Mouse (Mus musculus) ES-E14 (cell line): Measurements from ENCODE around the gene Tbx20. TPM values are rescaled to one million over a fixed set of nuclear protein-coding genes. Genes with fewer than 3 reads are reported as not detected.

Experiments used
- DNase-seq: peaks from one replicate; pipeline ENCODE4 v3.0.0-alpha.2; 2013; ENCODE audit warnings: low read depth, low spot score
- H3K27ac ChIP-seq: 2 replicates; pipeline ENCODE4 v1.5.1; 2012; ENCODE audit warnings: low read depth, mild to moderate bottlenecking, low read length, moderate library complexity, mixed read lengths; ENCODE audit not compliant: poor library complexity, insufficient read depth, severe bottlenecking
- H3K36me3 ChIP-seq: 2 replicates; pipeline ENCODE4 v1.6.1; 2012; ENCODE audit warnings: mild to moderate bottlenecking, low read length, moderate library complexity, mixed read lengths; ENCODE audit not compliant: control insufficient read depth, poor library complexity, insufficient read depth, severe bottlenecking
- H3K4me1 ChIP-seq, 2 experiments: fragments of 150-350 bp in 1 of 2; sonication (generic) in 1 of 2; 2 replicates each; pipeline ENCODE4 v1.6.1; 2012; ENCODE audit warnings: low read length in 2 of 2, mild to moderate bottlenecking in 1 of 2, mixed read lengths in 1 of 2; ENCODE audit not compliant: control insufficient read depth in 2 of 2, insufficient read depth in 2 of 2, poor library complexity in 1 of 2
- H3K4me3 ChIP-seq, 2 experiments: fragments of 150-350 bp in 1 of 2; sonication (generic) in 1 of 2; 2 replicates each; pipeline ENCODE4 v1.5.1; 2012; ENCODE audit warnings: low read length in 2 of 2, low read depth in 1 of 2, mild to moderate bottlenecking in 1 of 2, mixed read lengths in 1 of 2; ENCODE audit not compliant: insufficient read depth in 1 of 2, poor library complexity in 1 of 2, severe bottlenecking in 1 of 2
- H3K9ac ChIP-seq: 2 replicates; pipeline ENCODE4 v1.6.1; 2012; ENCODE audit warnings: low read depth, mild to moderate bottlenecking, low read length, mixed read lengths; ENCODE audit not compliant: poor library complexity, insufficient read depth, severe bottlenecking
- H3K9me3 ChIP-seq: fragments of 150-350 bp; sonication (generic); 2 replicates; pipeline ENCODE4 v1.6.1; 2012; ENCODE audit warnings: low read depth, mild to moderate bottlenecking, low read length; ENCODE audit not compliant: control insufficient read depth, insufficient read depth
- CHD2 ChIP-seq: IDR thresholded peaks from 2 replicates; pipeline ENCODE4 v1.6.1; 2014; ENCODE audit warnings: mild to moderate bottlenecking, low read depth, low read length, inconsistent platforms
- HCFC1 ChIP-seq: IDR thresholded peaks from 2 replicates; pipeline ENCODE4 v1.6.1; 2012; ENCODE audit warnings: low read length, inconsistent platforms, borderline replicate concordance; ENCODE audit not compliant: insufficient read depth
- MAFK ChIP-seq: IDR thresholded peaks from 2 replicates; pipeline ENCODE4 v1.6.1; 2014; ENCODE audit warnings: mild to moderate bottlenecking, low read depth, low read length, inconsistent platforms; ENCODE audit not compliant: insufficient read depth
- ZC3H11A ChIP-seq: IDR thresholded peaks from 2 replicates; pipeline ENCODE4 v1.6.1; 2012; ENCODE audit warnings: low read depth, mild to moderate bottlenecking, inconsistent platforms, low read length, borderline replicate concordance
- ZNF384 ChIP-seq: IDR thresholded peaks from 2 replicates; pipeline ENCODE4 v1.6.1; 2012; ENCODE audit warnings: low read depth, low read length, inconsistent platforms
- in situ Hi-C, 2 experiments: fragments of 600-800 bp; cut with MboI; formaldehyde crosslinking; loops; one replicate each; pipeline ENCODE4 v1.15.1; 2025; ENCODE audit warnings: low sequenced_read_pairs in 2 of 2, inconsistent platforms in 1 of 2; ENCODE audit not compliant: unreplicated experiment in 2 of 2
- total RNA-seq: library from RNA; depleted of rRNA; stranded (reverse); fragments of 300-350 nt; gene quantifications from 2 replicates; pipeline ENCODE4 v1.2.3, GENCODE M21; 2012

The Tbx20 gene
- total RNA-seq, 1 experiment, result 5.5 TPM

GRCm38 (mm10) chr9:24771713-24772112 is 2.4 kb downstream of the Tbx20 start:
- TF ChIP-seq MAFK, result no peak
- TF ChIP-seq ZC3H11A, result no peak
- no peak for TF ChIP-seq CHD2
- no peak for TF ChIP-seq ZNF384
- no peak for TF ChIP-seq HCFC1
- Histone ChIP-seq H3K27ac (no peak overlapping the region), H3K9ac (no peak overlapping the region), H3K4me3 (no peak overlapping the region), H3K4me1 (0 out of 4 replicates have a peak, but pooled peaks cover 0 to 2% of the 10 kb centered on the region in 2 experiments), H3K9me3 (no peaks in the 10 kb centered on the region), H3K36me3 (no peaks in the 10 kb centered on the region)
- in situ Hi-C loops, result loop anchor here in 1 of 2 experiments (25.0 kb wide), 1 partner anchor 216 kb away; no protein-coding TSS in a partner anchor
- DNase-seq, result no peak

DNA sequence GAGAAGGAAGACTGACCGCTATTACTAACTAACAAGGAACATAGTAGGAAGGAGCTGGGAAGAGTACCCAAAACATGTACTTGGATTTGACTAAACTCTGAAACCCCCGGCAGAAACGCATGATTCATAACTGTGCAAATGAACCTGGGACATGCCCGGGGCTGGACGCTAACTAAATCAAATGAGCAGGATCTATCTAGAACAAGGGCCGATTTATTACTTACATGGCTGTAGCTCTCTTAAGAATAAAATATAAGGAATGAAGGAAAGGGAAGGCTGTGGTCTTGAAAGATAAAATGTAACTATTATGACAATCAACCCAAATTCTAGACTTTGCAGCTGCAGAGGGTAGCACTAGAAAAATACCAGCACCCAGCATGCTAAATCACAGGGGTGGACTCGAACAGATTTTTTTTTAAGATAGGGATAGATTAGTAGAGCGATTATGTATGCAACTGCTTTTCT is 3.1 kb downstream of the Tbx20 start:
- TF ChIP-seq CHD2 (no peak), ZNF384 (no peak), ZC3H11A (no peak), MAFK (no peak), HCFC1 (no peak)
- Histone ChIP-seq H3K4me1 (0 out of 4 replicates have a peak, but pooled peaks cover 0 to 2% of the 10 kb centered on the region in 2 experiments), H3K27ac (no peak overlapping the region), H3K9me3 (no peaks in the 10 kb centered on the region), H3K4me3 (peak overlapping the region in 1 of 2 experiments; percentile 54; a peak in 2 of 4 replicates), H3K36me3 (no peaks in the 10 kb centered on the region), H3K9ac (no peak overlapping the region)
- DNase-seq, result no peak
- in situ Hi-C loops, result loop anchor here in 1 of 2 experiments (25.0 kb wide), 1 partner anchor 216 kb away; no protein-coding TSS in a partner anchor

GRCm38 (mm10) chr9:24770149-24770940 is 3.8 kb downstream of the Tbx20 start:
- no peak overlapping the region for H3K9ac ChIP-seq
- H3K4me1 ChIP-seq, result 0 out of 4 replicates have a peak, but pooled peaks cover 0 to 2% of the 10 kb centered on the region in 2 experiments

GRCm38 (mm10) chr9:24769611-24770010 is 4.5 kb downstream of the Tbx20 start:
- 0 out of 4 replicates have a peak, but pooled peaks cover 0 to 2% of the 10 kb centered on the region in 2 experiments for H3K4me1 ChIP-seq
- no peaks in the 10 kb centered on the region for H3K36me3 ChIP-seq
- TF ChIP-seq ZC3H11A, result no peak
- no peak for TF ChIP-seq ZNF384
- no peak for TF ChIP-seq MAFK
- TF ChIP-seq CHD2, result no peak
- no peak for TF ChIP-seq HCFC1
- H3K9ac ChIP-seq, result no peak overlapping the region
- no peaks in the 10 kb centered on the region for H3K9me3 ChIP-seq
- in situ Hi-C loops, result loop anchor here in 1 of 2 experiments (25.0 kb wide), 1 partner anchor 218 kb away; no protein-coding TSS in a partner anchor
- H3K4me3 ChIP-seq, result 0 out of 4 replicates have a peak overlapping the region, but pooled peaks of 1 of the 2 experiments have one; percentile 54
- no peak for DNase-seq
- H3K27ac ChIP-seq, result no peak overlapping the region

More at GRCm38 (mm10) chr9:24770149-24770940, 3.8 kb downstream of the Tbx20 start:
- Histone ChIP-seq H3K9me3 (no peaks in the 10 kb centered on the region), H3K27ac (no peak overlapping the region), H3K36me3 (no peaks in the 10 kb centered on the region), H3K4me3 (peak overlapping the region; percentile 40 to 54; a peak in 3 of 4 replicates)
- in situ Hi-C loops, result loop anchor here in 1 of 2 experiments (25.0 kb wide), 1 partner anchor 217 kb away; no protein-coding TSS in a partner anchor
- TF ChIP-seq ZC3H11A (no peak), CHD2 (no peak), ZNF384 (no peak), MAFK (no peak), HCFC1 (no peak)
- DNase-seq, result no peak
